Mouse (Mus musculus) ovary, postnatal 36 days (tissue): ENCODE results near the gene Plpp2.
A peak's percentile ranks its signal among the peaks of the same experiment; 100 is the strongest.

Experiments used
- DNase-seq: peaks from one replicate; pipeline ENCODE4 v3.0.0; 2022; ENCODE audit warnings: low spot score, mixed read lengths

Plpp2 gene

GRCm38 (mm10) chr10:79533126-79533911 is at the start of gene Plpp2:
Plpp2 (minus strand) TSS chr10:79533796.
- peak; percentile 81 for DNase-seq

DNA sequence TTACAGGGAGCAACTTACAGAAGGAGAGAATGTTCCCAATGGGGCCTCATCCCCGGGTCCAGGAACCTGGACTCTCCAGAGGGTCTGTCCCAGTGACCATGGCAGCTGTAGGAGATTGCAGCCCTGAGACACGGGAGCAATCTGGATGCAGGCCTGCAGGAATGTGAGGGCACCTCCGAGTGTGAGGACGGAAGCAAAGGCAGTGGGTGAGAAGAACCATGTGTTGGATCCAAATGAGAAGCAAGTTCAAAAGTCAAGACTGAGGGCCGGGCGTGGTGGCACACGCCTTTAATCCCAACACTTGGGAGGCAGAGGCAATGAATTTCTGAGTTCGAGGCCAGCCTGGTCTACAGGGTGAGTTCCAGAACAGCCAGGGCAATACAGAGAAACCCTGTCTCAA is 47.9 kb upstream of the Plpp2 start:
- no peak for DNase-seq

DNA sequence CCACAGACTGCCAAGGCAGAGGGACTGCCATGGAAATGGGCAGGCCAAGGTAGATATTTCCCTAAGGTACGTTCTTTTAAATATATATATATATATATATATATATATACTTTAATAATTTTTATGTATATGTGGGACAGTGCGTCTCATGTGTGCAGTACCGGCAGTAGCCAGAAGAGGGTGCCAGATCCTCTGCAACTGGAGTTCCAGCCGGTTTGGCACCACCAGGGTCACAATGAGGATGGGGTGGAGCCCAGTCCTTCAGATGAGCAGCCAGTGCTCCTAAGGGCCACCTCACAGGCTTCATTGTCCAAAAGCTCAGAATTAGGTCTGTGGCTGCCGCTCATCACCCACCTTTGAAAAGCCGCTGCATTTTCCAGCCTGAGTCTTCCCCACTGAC is 47.2 kb upstream of the Plpp2 start:
- peak; percentile 18 for DNase-seq

- DNase-seq = no peak
Observed at GRCm38 (mm10) chr10:79580356-79580755, 46.8 kb upstream of the Plpp2 start.

DNA sequence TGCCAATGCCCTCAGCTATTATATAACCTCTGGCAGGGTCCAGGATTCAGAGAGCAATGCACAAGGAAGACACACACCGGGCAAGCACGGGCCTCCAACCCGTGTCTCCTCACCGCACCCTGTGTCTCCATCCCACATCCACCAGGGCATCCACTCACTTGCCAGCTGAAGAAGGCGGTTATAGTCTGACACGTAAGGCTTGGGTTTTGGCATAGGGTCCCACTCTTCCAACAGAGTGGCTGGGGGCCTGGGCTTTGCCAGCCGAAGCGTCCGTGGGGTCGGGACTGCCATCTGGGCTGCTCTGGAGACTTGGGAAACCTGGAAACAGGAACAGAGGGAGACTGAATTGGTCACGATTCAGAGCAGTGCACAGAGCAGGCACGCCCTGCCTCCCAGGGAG is 46.2 kb upstream of the Plpp2 start:
- no peak for DNase-seq

GRCm38 (mm10) chr10:79578891-79579290 is 45.3 kb upstream of the Plpp2 start:
- no peak for DNase-seq

GRCm38 (mm10) chr10:79578276-79578675 is 44.7 kb upstream of the Plpp2 start:
- no peak for DNase-seq

DNA sequence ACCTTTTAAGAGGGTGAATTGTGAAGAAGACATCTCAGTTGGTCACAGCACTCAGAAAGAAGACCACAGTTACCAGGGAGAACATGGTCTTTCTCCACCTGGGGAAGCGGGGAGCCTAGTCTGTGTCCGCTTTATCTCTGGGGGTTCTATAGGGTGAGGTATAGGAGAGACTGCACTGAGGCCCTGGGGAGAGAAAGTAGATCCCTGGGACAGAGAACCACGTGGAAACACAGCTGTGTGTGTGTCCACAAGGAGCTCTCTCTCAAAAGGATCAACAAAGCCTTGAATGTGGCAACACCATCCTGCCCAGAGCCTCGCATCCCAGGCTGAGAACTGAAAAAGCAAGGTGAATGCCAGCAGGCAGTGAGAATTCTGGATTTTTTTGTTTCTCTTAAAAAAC is 43.8 kb upstream of the Plpp2 start:
- no peak for DNase-seq

- no peak for DNase-seq
Observed at GRCm38 (mm10) chr10:79575754-79576153, 42.2 kb upstream of the Plpp2 start.

DNA sequence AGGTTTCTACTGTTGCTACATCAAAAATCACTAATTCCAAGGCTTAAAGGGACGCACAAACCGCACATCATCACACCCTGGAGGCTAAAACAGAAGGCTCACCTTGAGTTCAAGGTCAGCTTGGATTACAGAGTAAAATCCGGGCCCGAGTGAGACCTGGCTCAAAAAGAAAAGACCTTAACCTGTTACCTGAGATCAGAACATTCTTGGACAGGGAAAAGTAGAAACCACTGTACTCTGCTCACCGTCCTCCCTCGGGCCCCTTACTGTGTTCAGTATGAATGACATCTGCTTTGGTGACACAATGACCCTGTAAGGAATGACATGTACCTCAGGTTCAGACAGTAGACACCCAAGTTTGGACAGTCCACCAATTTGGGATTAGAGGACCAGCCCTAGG is 41.2 kb upstream of the Plpp2 start:
- DNase-seq = no peak

DNA sequence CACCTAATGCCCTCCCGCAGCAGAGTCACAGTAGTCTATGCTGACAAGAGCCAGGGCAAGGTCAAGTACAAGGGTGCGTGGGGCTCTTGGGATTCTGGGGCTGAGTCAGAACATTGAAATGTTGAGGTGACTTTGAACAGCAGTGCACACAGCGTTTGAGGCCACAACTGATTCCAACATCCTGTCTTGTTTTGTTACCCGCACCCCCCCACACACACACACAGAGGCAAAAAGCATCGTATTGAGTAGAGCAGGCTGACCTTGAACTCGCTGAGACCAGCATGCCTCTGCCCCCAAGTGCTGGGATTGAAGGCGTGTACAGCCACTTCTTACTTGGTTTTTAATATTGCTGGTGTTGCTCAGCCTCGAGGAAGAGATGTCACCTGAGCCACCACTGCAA is 40.8 kb upstream of the Plpp2 start:
- no peak for DNase-seq

GRCm38 (mm10) chr10:79573611-79574010 is 40.0 kb upstream of the Plpp2 start:
- no peak for DNase-seq

GRCm38 (mm10) chr10:79571314-79571713 is 37.7 kb upstream of the Plpp2 start:
- DNase-seq = no peak

DNA sequence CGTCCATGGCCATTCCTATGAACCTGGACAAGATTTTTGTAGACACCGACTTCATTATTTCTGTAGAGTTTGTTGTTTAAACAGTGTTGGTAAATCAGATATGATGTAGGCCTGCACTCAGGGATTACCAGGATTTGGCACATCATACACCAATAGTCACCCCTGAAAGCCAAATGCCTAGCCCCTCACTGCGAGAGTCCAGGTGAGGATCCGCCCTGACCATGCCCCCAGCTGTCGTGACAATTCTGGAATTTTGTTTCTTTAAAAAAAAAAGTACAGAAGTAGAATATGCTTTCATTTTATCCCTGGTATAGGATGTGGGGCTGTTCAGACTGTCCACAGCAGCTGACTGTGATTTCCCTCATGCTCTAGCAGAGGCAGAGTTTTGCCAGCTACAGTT is 36.3 kb upstream of the Plpp2 start:
- DNase-seq = no peak

DNA sequence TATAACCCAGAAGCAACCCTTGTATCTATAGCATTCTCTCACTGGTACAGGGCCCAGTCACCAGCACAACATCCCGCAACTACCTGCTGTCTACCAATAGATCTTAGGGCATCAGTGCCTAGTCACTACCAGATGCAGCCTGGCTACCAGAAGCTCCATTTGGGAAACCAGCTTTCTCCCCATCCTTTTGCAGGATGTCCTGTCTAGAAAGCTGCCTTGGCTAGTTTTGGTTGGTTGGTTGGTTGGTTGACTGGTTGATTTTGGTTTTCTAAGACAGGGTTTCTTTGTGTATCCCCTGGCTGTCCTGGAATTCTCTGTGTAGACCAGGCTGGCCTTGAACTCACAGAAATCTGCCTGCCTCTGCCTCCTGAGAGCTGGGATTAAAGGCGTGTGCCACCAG is 26.1 kb upstream of the Plpp2 start:
- DNase-seq = no peak

DNA sequence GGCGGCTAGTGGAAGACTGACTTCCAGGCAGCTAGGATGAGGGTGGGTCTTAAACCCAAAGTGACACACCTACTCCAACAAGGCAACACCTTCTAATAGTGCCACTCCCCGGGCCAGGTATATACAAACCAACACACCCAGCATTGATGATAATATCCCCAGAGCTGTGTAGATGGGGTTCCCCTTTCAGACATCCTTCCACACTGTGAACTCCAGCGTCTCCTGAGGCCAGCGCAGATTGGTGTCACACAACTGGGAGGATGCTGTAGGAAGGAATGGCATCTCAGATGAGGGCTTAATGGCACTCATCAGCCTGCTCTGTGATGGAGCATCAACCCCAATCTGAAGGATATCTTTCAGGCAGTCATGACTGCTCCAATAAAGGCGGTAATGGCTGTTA is 23.9 kb upstream of the Plpp2 start:
- DNase-seq = no peak

DNA sequence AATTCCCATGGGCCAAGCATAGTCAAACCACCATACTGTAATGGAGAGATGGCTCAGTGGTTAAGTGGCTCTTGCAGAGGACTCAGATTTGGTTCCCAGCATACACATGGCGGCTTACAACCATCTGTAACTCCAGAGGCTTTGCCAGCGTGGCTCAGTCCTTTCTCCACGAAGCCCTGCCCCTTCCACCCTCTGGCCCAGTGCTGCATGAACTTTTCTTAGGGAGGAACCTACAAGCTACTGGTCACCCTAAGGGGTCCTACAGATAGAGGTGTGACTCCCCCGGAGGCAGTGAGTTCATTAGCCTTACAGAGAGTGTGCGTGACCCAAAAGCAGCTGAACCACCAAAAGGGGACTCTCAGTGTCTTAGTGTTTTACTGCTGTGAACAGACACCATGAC is 23.4 kb upstream of the Plpp2 start:
- DNase-seq = no peak

DNA sequence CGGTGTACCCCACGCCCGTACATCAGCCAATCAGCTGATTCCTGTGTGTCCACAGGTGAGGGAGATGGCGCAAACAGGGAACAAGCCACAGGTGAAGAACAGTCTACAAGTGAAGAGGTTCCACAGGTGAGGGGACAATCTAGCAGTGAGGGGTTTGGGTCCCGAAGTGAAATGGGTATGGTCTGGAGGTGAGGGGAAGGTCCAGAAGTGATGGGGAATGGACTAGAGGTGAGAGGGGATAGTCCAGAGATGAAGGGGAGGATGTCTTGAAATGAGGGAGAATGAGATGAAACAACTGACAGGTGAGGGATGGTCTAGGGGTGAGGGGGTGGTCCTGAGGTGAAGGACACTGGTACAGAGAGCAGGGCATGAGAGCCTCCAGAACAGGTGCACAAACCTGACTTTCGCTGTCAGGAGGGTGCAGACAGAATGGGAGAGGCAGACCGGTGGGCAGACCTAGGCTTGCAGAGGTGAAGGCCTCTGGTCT is 21.7 kb upstream of the Plpp2 start:
- DNase-seq = no peak

- DNase-seq = peak; percentile 81
Observed at GRCm38 (mm10) chr10:79554330-79555237, 21.0 kb upstream of the Plpp2 start, which contains the start of gene Mier2. Mier2 (minus strand) TSS chr10:79555199.

DNA sequence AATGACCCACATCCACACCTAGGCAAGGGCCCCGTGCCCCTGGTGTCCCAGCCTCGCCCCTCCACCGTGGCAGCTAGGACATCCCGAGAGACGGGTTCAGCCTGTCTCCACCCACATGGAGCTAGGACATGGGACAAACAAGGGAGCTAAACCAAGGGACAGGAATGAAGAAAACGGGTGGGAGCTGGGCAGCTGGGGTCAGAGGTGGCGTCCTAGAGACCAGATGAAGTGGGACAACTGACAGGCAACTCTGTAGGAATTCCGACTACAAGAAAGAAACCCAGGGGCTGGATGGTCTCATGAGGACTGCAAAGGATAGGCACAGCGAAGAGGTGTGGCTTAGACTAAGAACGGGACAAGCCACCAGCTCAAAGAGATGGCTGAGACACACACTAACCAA is 20.1 kb upstream of the Plpp2 start:
- no peak for DNase-seq

DNA sequence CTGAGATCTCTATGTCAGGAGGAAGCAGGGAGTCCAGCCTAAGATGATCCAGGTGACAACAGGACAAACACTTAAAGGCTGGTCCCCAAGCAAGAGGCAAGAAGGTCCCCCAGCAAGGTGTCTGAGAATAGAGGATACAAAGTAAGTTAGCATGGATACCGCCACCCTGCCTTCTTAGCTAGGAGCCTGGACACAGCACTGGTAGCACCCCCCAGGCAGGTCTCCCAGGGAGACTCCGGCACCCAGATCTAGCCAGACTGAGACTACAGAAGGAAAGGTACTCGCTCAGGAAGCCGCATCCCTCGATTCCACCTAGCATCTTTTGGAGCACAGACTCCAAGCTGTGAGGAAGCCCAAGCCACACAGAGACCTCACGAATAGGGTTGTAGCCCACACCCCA is 19.6 kb upstream of the Plpp2 start:
- no peak for DNase-seq

GRCm38 (mm10) chr10:79552531-79552930 is 18.9 kb upstream of the Plpp2 start:
- DNase-seq = no peak

DNA sequence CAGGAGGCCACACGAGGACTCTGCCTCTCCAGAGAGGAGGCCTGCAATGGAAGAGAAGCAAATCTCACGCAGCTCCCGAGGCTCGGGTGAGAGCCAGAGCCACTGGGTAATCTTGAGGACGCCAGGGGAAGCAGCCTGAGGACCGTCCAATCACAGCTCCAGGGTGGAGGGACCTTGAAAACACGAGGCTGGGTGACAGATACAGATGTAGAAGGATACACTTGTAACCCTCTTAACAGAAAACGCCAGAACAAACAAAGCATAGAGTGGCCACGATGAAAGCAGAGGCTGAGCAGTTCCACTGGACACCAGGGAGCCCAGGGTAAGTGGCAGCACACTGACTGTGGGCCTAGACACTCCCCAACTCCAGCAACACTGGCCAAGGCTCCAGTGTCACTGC is 16.8 kb upstream of the Plpp2 start:
- DNase-seq = no peak
